Mouse (Mus musculus) heart, postnatal 14 days (tissue): ENCODE measurements around the gene 4932438A13Rik. TPM values are rescaled to one million over a fixed set of nuclear protein-coding genes. Genes with fewer than 3 reads are reported as not detected.

Experiments
- DNase-seq, 2 experiments: peaks; one replicate each; pipeline ENCODE4 v3.0.0; 2021 to 2022
- intact Hi-C: fragments of 180-260 bp; cut with DNase I; formaldehyde crosslinking; loops from one replicate; pipeline ENCODE4 v1.15.1; 2025
- long read RNA-seq, 2 experiments: library from polyadenylated mRNA; stranded (forward); transcript quantifications; one replicate each; pipeline ENCODE4 v2.0.0; 2021
- total RNA-seq, 2 experiments: library from RNA; stranded (reverse); gene quantifications; 2 replicates each; pipeline ENCODE4 v1.2.3; 2021

The 4932438A13Rik gene
- 10 to 100 TPM; 42.1 to 44.2 TPM for total RNA-seq
- long read RNA-seq, experiment 1, partial matches to known transcripts = 3 of 3 reads
- long read RNA-seq, experiment 1, other reads (novel, unspliced or antisense) = 0 of 3 reads
- long read RNA-seq, experiment 2, partial matches to known transcripts = 1 of 3 reads
- long read RNA-seq, experiment 2, other reads (novel, unspliced or antisense) = 2 of 3 reads

- intact Hi-C loops = loop anchor here (10.0 kb wide), 1 partner anchor 342 kb away; no protein-coding TSS in a partner anchor
- DNase-seq = peak; percentile 99 to 100
These were observed at the start of gene 4932438A13Rik for GRCm38 (mm10) chr3:36862721-36863275. Gene 4932438A13Rik, plus strand, starts transcription at chr3:36863104.

- DNase-seq = no peak
- intact Hi-C loops = no loop called here
These were observed 46.3 kb upstream of the 4932438A13Rik start for GRCm38 (mm10) chr3:36816633-36817032.

- peak in 1 of 2 experiments; percentile 22 for DNase-seq
- intact Hi-C loops = no loop called here
These were observed 43.5 kb upstream of the 4932438A13Rik start for GRCm38 (mm10) chr3:36819402-36819801.

- DNase-seq = no peak
- intact Hi-C loops = no loop called here
These were observed 41.9 kb upstream of the 4932438A13Rik start for GRCm38 (mm10) chr3:36821037-36821436.

- no peak for DNase-seq
- intact Hi-C loops = no loop called here
These were observed 37.8 kb upstream of the 4932438A13Rik start for GRCm38 (mm10) chr3:36825098-36825497.

GRCm38 (mm10) chr3:36825554-36825953 lies 37.4 kb upstream of the 4932438A13Rik start:
- intact Hi-C loops = no loop called here

GRCm38 (mm10) chr3:36827274-36828025 lies 35.5 kb upstream of the 4932438A13Rik start:
- DNase-seq = no peak
- intact Hi-C loops = no loop called here

More at GRCm38 (mm10) chr3:36825554-36825953, 37.4 kb upstream of the 4932438A13Rik start:
- no peak for DNase-seq

GRCm38 (mm10) chr3:36830218-36830617 lies 32.7 kb upstream of the 4932438A13Rik start:
- DNase-seq = no peak
- intact Hi-C loops = no loop called here

GRCm38 (mm10) chr3:36834426-36834825 lies 28.5 kb upstream of the 4932438A13Rik start:
- intact Hi-C loops = no loop called here
- no peak for DNase-seq

GRCm38 (mm10) chr3:36834832-36835231 lies 28.1 kb upstream of the 4932438A13Rik start:
- DNase-seq = no peak
- intact Hi-C loops = no loop called here

- intact Hi-C loops = loop anchor here (1.0 kb wide), 1 partner anchor 146 kb away; no protein-coding TSS in a partner anchor
- peak in 1 of 2 experiments; percentile 11 for DNase-seq
These were observed 27.2 kb upstream of the 4932438A13Rik start for GRCm38 (mm10) chr3:36835525-36836203.

GRCm38 (mm10) chr3:36836833-36837232 lies 26.1 kb upstream of the 4932438A13Rik start:
- intact Hi-C loops = loop anchor here (1.0 kb wide), 1 partner anchor 148 kb away; no protein-coding TSS in a partner anchor
- DNase-seq = no peak

GRCm38 (mm10) chr3:36840650-36841555 lies 22.0 kb upstream of the 4932438A13Rik start:
- DNase-seq = peak; percentile 59 to 76
- intact Hi-C loops = loop anchor here (5.0 kb wide), 1 partner anchor 86 kb away; no protein-coding TSS in a partner anchor

- intact Hi-C loops = no loop called here
- DNase-seq = no peak
These were observed 9.0 kb upstream of the 4932438A13Rik start for GRCm38 (mm10) chr3:36853733-36854440.

- DNase-seq = no peak
- intact Hi-C loops = loop anchor here (10.0 kb wide), 1 partner anchor 343 kb away; no protein-coding TSS in a partner anchor
These were observed 1.2 kb upstream of the 4932438A13Rik start for GRCm38 (mm10) chr3:36861411-36862410.

GRCm38 (mm10) chr3:36863427-36863826 lies 523 bp downstream of the 4932438A13Rik start:
- intact Hi-C loops = loop anchor here (10.0 kb wide), 1 partner anchor 341 kb away; no protein-coding TSS in a partner anchor

GRCm38 (mm10) chr3:36863881-36864280 lies 977 bp downstream of the 4932438A13Rik start:
- intact Hi-C loops = loop anchor here (10.0 kb wide), 1 partner anchor 341 kb away; no protein-coding TSS in a partner anchor
- no peak for DNase-seq

More at GRCm38 (mm10) chr3:36863427-36863826, 523 bp downstream of the 4932438A13Rik start:
- no peak for DNase-seq
